ENCODE assay signal across 10 mouse cellular contexts in the genomic region with DNA sequence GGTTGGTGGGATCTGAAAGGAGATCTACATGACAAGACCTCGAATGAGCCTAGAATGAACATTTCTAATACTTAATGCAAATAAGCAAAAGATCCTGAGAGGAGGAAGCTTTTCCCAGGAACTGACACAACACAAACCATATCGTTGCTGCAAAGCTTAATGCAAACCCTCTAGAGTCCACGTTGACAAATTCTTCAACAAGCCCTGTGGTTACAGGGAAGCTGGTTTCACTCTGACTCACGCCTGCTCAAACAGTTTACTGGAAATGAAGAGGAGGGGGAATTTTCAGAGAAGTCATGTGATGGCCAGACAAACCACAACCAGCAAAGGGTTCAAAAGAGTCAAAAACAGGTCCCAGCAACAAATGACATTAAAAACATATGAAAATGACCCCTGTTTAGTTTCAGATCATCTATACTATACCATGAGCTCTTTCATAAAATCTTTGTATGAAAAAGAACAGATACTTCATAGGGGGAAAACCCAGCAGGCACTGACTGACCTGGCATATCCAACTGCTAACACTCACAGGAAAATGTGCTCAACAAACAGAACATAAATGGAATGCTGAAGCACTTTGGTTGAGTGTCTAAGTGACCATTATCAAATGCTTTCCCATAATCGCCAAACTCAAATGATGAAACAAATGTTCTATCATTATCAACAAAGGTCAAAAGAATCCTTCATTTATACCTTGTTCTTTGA. TPM values are rescaled to one million over a fixed set of nuclear protein-coding genes. Genes with fewer than 3 reads are reported as not detected.
DNase-seq lines count a peak whose midpoint lies in the region; ATAC-seq and TF ChIP-seq lines count a peak whose summit lies in the region.
"Had no signal": no experiment of that assay in that cellular context is flagged by ENCODE, and none has a peak within 500 bp of the region (broad histone marks: within the 10 kb centered on the region; RNA-seq: fewer than 3 reads in every experiment).

No protein-coding gene starts in this region.

- WGBS in lung, embryonic 14.5 days: 40% methylated on average over 5 of the region's 5 CpGs
- 39% methylated on average over 5 of the region's 5 CpGs for WGBS in stomach, embryonic 16.5 days
- 83% methylated on average over 5 of the region's 5 CpGs for WGBS in forebrain, postnatal 0 days

- H3K9me3 ChIP-seq in lung, embryonic 14.5 days (ENCODE audit: low read depth, low read length): no peaks in the 10 kb centered on the region
- no peaks in the 10 kb centered on the region for H3K9me3 ChIP-seq in stomach, embryonic 16.5 days (replicated peaks; ENCODE audit: control insufficient read depth, low read length)
- no peaks in the 10 kb centered on the region for H3K9me3 ChIP-seq in forebrain, postnatal 0 days (ENCODE audit: low read length)

- intact Hi-C loops in left cerebral cortex, postnatal 36 days (cut with DNase I): no loop called here

- H3K9ac ChIP-seq in lung, embryonic 14.5 days: no peak overlapping the region
- H3K9ac ChIP-seq in stomach, embryonic 16.5 days (ENCODE audit: low read length): no peak overlapping the region
- H3K9ac ChIP-seq in forebrain, postnatal 0 days: no peak overlapping the region

- H3K4me2 ChIP-seq in lung, embryonic 14.5 days: no peak overlapping the region
- H3K4me2 ChIP-seq in stomach, embryonic 16.5 days (ENCODE audit: low read depth, low read length): no peak overlapping the region
- H3K4me2 ChIP-seq in forebrain, postnatal 0 days (ENCODE audit: low read depth): no peak overlapping the region

- DNase-seq in thymus, postnatal 25 days: peak; percentile 8
- DNase-seq in thymus, postnatal 4 days: no peak
- DNase-seq in lung, embryonic 14.5 days: peak; percentile 59
- DNase-seq in left cerebral cortex, postnatal 36 days (ENCODE audit: low spot score in 2 of 2): no peak
- no peak for DNase-seq in right cerebral cortex, adult 2 months (ENCODE audit: low spot score in 2 of 2)
- no peak for DNase-seq in forebrain, postnatal 0 days
- DNase-seq: left cerebral cortex, postnatal 4 days; right cerebral cortex, postnatal 4 days had no signal

- peak overlapping the region; percentile 10; the same call in 1 of the 2 replicates for H3K27ac ChIP-seq in lung, embryonic 14.5 days (ENCODE audit: low read depth)
- peak overlapping the region; percentile 19 for H3K27ac ChIP-seq in stomach, embryonic 16.5 days (ENCODE audit: low read length)
- H3K27ac ChIP-seq in forebrain, postnatal 0 days (ENCODE audit: low read depth, low read length): no peak overlapping the region

- no peak for TF ChIP-seq CTCF in lung, embryonic 14.5 days (IDR thresholded peaks at IDR 0.05; ENCODE audit: low read depth)
- no peak for TF ChIP-seq CTCF in forebrain, postnatal 0 days (IDR thresholded peaks at IDR 0.05; ENCODE audit: low read depth)

- ATAC-seq in common myeloid progenitor, adult 5-6 weeks (replicated peaks; ENCODE audit: low read depth, poor library complexity, severe bottlenecking): peak; percentile 78
- ATAC-seq in lung, embryonic 14.5 days (ENCODE audit: insufficient read depth): no peak
- ATAC-seq in stomach, embryonic 16.5 days (ENCODE audit: insufficient read depth, low FRiP score): peak; percentile 68; the same call in 1 of the 2 replicates
- no peak for ATAC-seq in forebrain, postnatal 0 days

- no peaks in the 10 kb centered on the region for H3K27me3 ChIP-seq in lung, embryonic 14.5 days (ENCODE audit: insufficient read depth, low read length)
- H3K27me3 ChIP-seq in stomach, embryonic 16.5 days (ENCODE audit: control insufficient read depth, insufficient read depth, low read length): no peaks in the 10 kb centered on the region
- no peaks in the 10 kb centered on the region for H3K27me3 ChIP-seq in forebrain, postnatal 0 days (ENCODE audit: insufficient read depth, low read length)

- no peak overlapping the region for H3K4me3 ChIP-seq in lung, embryonic 14.5 days (ENCODE audit: low read depth, low read length)
- no peak overlapping the region for H3K4me3 ChIP-seq in stomach, embryonic 16.5 days (replicated peaks; ENCODE audit: low read length)
- no peak overlapping the region for H3K4me3 ChIP-seq in forebrain, postnatal 0 days (ENCODE audit: low read depth, low read length)

- H3K4me1 ChIP-seq in lung, embryonic 14.5 days (ENCODE audit: insufficient read depth): no peaks in the 10 kb centered on the region
- no peaks in the 10 kb centered on the region for H3K4me1 ChIP-seq in stomach, embryonic 16.5 days (ENCODE audit: control insufficient read depth, insufficient read depth, low read length)
- no peaks in the 10 kb centered on the region for H3K4me1 ChIP-seq in forebrain, postnatal 0 days (ENCODE audit: insufficient read depth)

- no peaks in the 10 kb centered on the region for H3K36me3 ChIP-seq in lung, embryonic 14.5 days (ENCODE audit: insufficient read depth)
- H3K36me3 ChIP-seq in stomach, embryonic 16.5 days (ENCODE audit: control insufficient read depth, insufficient read depth, low read length): no peaks in the 10 kb centered on the region
- no peaks in the 10 kb centered on the region for H3K36me3 ChIP-seq in forebrain, postnatal 0 days (ENCODE audit: insufficient read depth)

RNA-seq across cellular contexts. Expression of gene Vmp1, which starts 59.2 kb away (rescaled TPM):
- 134 and 157 TPM in 2 replicates for total RNA-seq in common myeloid progenitor, adult 5-6 weeks (2017)
- 117 TPM in 2 replicates for polyA plus RNA-seq in lung, embryonic 14.5 days (2014; fragmentation: Nextera tagmentation; extraction: Ambion mirVana)
- 147 and 157 TPM in 2 replicates for polyA plus RNA-seq in stomach, embryonic 16.5 days (2015; fragmentation: Nextera tagmentation; extraction: Ambion mirVana)
- total RNA-seq in left cerebral cortex, postnatal 36 days (2021): 100 to 1,000 TPM; 160 to 183 TPM
- 59.5 and 66.7 TPM in 2 replicates for total RNA-seq in forebrain, postnatal 0 days (2014; rRNA removed)
- polyA plus RNA-seq in forebrain, postnatal 0 days (2015; fragmentation: Nextera tagmentation; extraction: Ambion mirVana): 130 and 131 TPM in 2 replicates

RNA-seq across cellular contexts. Expression of gene Ptrh2, which starts 59.4 kb away (rescaled TPM):
- 29.6 and 34.2 TPM in 2 replicates for total RNA-seq in common myeloid progenitor, adult 5-6 weeks (2017)
- polyA plus RNA-seq in lung, embryonic 14.5 days (2014; fragmentation: Nextera tagmentation; extraction: Ambion mirVana): 36.8 and 37.3 TPM in 2 replicates
- polyA plus RNA-seq in stomach, embryonic 16.5 days (2015; fragmentation: Nextera tagmentation; extraction: Ambion mirVana): 26.6 and 28.8 TPM in 2 replicates
- total RNA-seq in left cerebral cortex, postnatal 36 days (2021): 1 to 10 TPM; 8.6 TPM
- 19.4 and 23.8 TPM in 2 replicates for total RNA-seq in forebrain, postnatal 0 days (2014; rRNA removed)
- 27.3 and 29.0 TPM in 2 replicates for polyA plus RNA-seq in forebrain, postnatal 0 days (2015; fragmentation: Nextera tagmentation; extraction: Ambion mirVana)

Comparison
In these comparisons a context has a peak if more than half of its experiments do, and no peak if none do; other contexts are left out.
1. DNase-seq: peak in thymus, postnatal 25 days (single experiment) and lung, embryonic 14.5 days (single experiment); none in thymus, postnatal 4 days (single experiment), left cerebral cortex, postnatal 36 days (0 of 2), right cerebral cortex, adult 2 months (0 of 2) and forebrain, postnatal 0 days (single experiment).
2. ATAC-seq: peak in common myeloid progenitor, adult 5-6 weeks (single experiment) and stomach, embryonic 16.5 days (single experiment); none in lung, embryonic 14.5 days (single experiment) and forebrain, postnatal 0 days (single experiment).